Mouse (Mus musculus): ENCODE measurements around the gene C1ql4. TPM values are rescaled to one million over a fixed set of nuclear protein-coding genes. Genes with fewer than 3 reads are reported as not detected.
A peak's percentile ranks its signal among the peaks of the same experiment; 100 is the strongest.

The C1ql4 gene
- total and polyA plus RNA-seq, 2 experiments from 2014 or later: 9.2 to 17.7 TPM

GRCm38 (mm10) chr15:99074019-99074599, 13.5 kb downstream of the C1ql4 start, which contains the start of gene Troap:
Gene Troap, plus strand, starts transcription at chr15:99074575.
- Histone ChIP-seq H3K4me3 (ENCODE audit: low read depth, low read length) (peak within 1 kb of the TSS; percentile 42), H3K9me3 (ENCODE audit: low read length) (no peaks in the 10 kb centered on the region), H3K9ac (replicated peaks; ENCODE audit: low read length, poor library complexity, severe bottlenecking) (peak within 1 kb of the TSS; percentile 77), H3K4me2 (ENCODE audit: low read depth, low read length, poor library complexity, severe bottlenecking) (peak within 1 kb of the TSS; percentile 90), H3K27me3 (ENCODE audit: insufficient read depth, low read length) (no peaks in the 10 kb centered on the region), H3K36me3 (ENCODE audit: insufficient read depth, low read length) (no peaks in the 10 kb centered on the region), H3K27ac (ENCODE audit: low read depth, low read length) (peak within 1 kb of the TSS; percentile 97), H3K4me1 (ENCODE audit: insufficient read depth, low read length) (no peaks in the 10 kb centered on the region)
- ATAC-seq (ENCODE audit: low FRiP score) (peak; percentile 55; the same call in 1 of the 2 replicates), DNase-seq (ENCODE audit: low spot score) (no peak)
- peak; percentile 17; the same call in 1 of the 2 replicates for TF ChIP-seq CTCF (IDR thresholded peaks at IDR 0.05)
- WGBS: 24% methylated on average over 9 of the region's 9 CpGs

GRCm38 (mm10) chr15:99071988-99072387, 15.6 kb downstream of the C1ql4 start:
- Histone ChIP-seq H3K9me3 (ENCODE audit: low read length) (no peaks in the 10 kb centered on the region), H3K4me3 (ENCODE audit: low read depth, low read length) (no peak overlapping the region), H3K36me3 (ENCODE audit: insufficient read depth, low read length) (no peaks in the 10 kb centered on the region), H3K27me3 (ENCODE audit: insufficient read depth, low read length) (no peaks in the 10 kb centered on the region), H3K4me2 (ENCODE audit: low read depth, low read length, poor library complexity, severe bottlenecking) (no peak overlapping the region), H3K4me1 (ENCODE audit: insufficient read depth, low read length) (no peaks in the 10 kb centered on the region), H3K9ac (replicated peaks; ENCODE audit: low read length, poor library complexity, severe bottlenecking) (no peak overlapping the region), H3K27ac (ENCODE audit: low read depth, low read length) (no peak overlapping the region)
- 81% methylated on average over 1 of the region's 1 CpGs for WGBS
- peak; percentile 29; the same call in 1 of the 2 replicates for TF ChIP-seq CTCF (IDR thresholded peaks at IDR 0.05)
- DNase-seq (ENCODE audit: low spot score) (no peak), ATAC-seq (ENCODE audit: low FRiP score) (no peak)

GRCm38 (mm10) chr15:99065557-99066165, 22.0 kb downstream of the C1ql4 start:
- H3K36me3 ChIP-seq (ENCODE audit: insufficient read depth, low read length): no peaks in the 10 kb centered on the region
- H3K27ac ChIP-seq (ENCODE audit: low read depth, low read length): no peak overlapping the region
- ATAC-seq (ENCODE audit: low FRiP score): no peak
- H3K4me1 ChIP-seq (ENCODE audit: insufficient read depth, low read length): no peaks in the 10 kb centered on the region
- TF ChIP-seq CTCF (IDR thresholded peaks at IDR 0.05): no peak
- H3K27me3 ChIP-seq (ENCODE audit: insufficient read depth, low read length): no peaks in the 10 kb centered on the region
- H3K4me2 ChIP-seq (ENCODE audit: low read depth, low read length, poor library complexity, severe bottlenecking): no peak overlapping the region
- H3K9ac ChIP-seq (replicated peaks; ENCODE audit: low read length, poor library complexity, severe bottlenecking): no peak overlapping the region
- no peaks in the 10 kb centered on the region for H3K9me3 ChIP-seq (ENCODE audit: low read length)
- DNase-seq (ENCODE audit: low spot score): no peak
- WGBS: 81% methylated on average over 12 of the region's 12 CpGs
- H3K4me3 ChIP-seq (ENCODE audit: low read depth, low read length): no peak overlapping the region

GRCm38 (mm10) chr15:99056332-99056731, 31.3 kb downstream of the C1ql4 start:
- 7% methylated on average over 14 of the region's 14 CpGs for WGBS
- no peak overlapping the region for H3K9ac ChIP-seq (replicated peaks; ENCODE audit: low read length, poor library complexity, severe bottlenecking)
- TF ChIP-seq CTCF (IDR thresholded peaks at IDR 0.05): peak; percentile 72
- no peaks in the 10 kb centered on the region for H3K9me3 ChIP-seq (ENCODE audit: low read length)
- 0 out of 2 replicates have a peak, but pooled peaks cover 4% of the 10 kb centered on the region for H3K4me1 ChIP-seq (ENCODE audit: insufficient read depth, low read length)
- H3K4me2 ChIP-seq (ENCODE audit: low read depth, low read length, poor library complexity, severe bottlenecking): no peak overlapping the region
- H3K36me3 ChIP-seq (ENCODE audit: insufficient read depth, low read length): no peaks in the 10 kb centered on the region
- no peak for DNase-seq (ENCODE audit: low spot score)
- no peak for ATAC-seq (ENCODE audit: low FRiP score)
- H3K4me3 ChIP-seq (ENCODE audit: low read depth, low read length): peak overlapping the region; percentile 14; the same call in 1 of the 2 replicates
- H3K27ac ChIP-seq (ENCODE audit: low read depth, low read length): no peak overlapping the region
- peaks cover 56% of the 10 kb centered on the region for H3K27me3 ChIP-seq (ENCODE audit: insufficient read depth, low read length)

- H3K36me3 ChIP-seq (ENCODE audit: insufficient read depth, low read length): no peaks in the 10 kb centered on the region
- 0 out of 2 replicates have a peak, but pooled peaks cover 4% of the 10 kb centered on the region for H3K4me1 ChIP-seq (ENCODE audit: insufficient read depth, low read length)
- no peaks in the 10 kb centered on the region for H3K9me3 ChIP-seq (ENCODE audit: low read length)
- H3K9ac ChIP-seq (replicated peaks; ENCODE audit: low read length, poor library complexity, severe bottlenecking): no peak overlapping the region
- H3K4me2 ChIP-seq (ENCODE audit: low read depth, low read length, poor library complexity, severe bottlenecking): peak overlapping the region; percentile 64
- no peak for TF ChIP-seq CTCF (IDR thresholded peaks at IDR 0.05)
- no peak overlapping the region for H3K27ac ChIP-seq (ENCODE audit: low read depth, low read length)
- ATAC-seq (ENCODE audit: low FRiP score): no peak
- peaks cover 56% of the 10 kb centered on the region for H3K27me3 ChIP-seq (ENCODE audit: insufficient read depth, low read length)
- WGBS: under 1% methylated on average over 37 of the region's 37 CpGs
- H3K4me3 ChIP-seq (ENCODE audit: low read depth, low read length): peak overlapping the region; percentile 36
- DNase-seq (ENCODE audit: low spot score): peak; percentile 19
These were observed 32.1 kb downstream of the C1ql4 start for GRCm38 (mm10) chr15:99055511-99055961.

GRCm38 (mm10) chr15:99055040-99055439, 32.6 kb downstream of the C1ql4 start, which contains the start of gene Prph:
Gene Prph, plus strand, starts transcription at chr15:99055174.
- Histone ChIP-seq H3K4me2 (ENCODE audit: low read depth, low read length, poor library complexity, severe bottlenecking) (peak within 1 kb of the TSS; percentile 64), H3K9ac (replicated peaks; ENCODE audit: low read length, poor library complexity, severe bottlenecking) (no peak within 1 kb of the TSS), H3K27ac (ENCODE audit: low read depth, low read length) (no peak within 1 kb of the TSS), H3K4me3 (ENCODE audit: low read depth, low read length) (peak within 1 kb of the TSS; percentile 36), H3K36me3 (ENCODE audit: insufficient read depth, low read length) (no peaks in the 10 kb centered on the region), H3K4me1 (ENCODE audit: insufficient read depth, low read length) (0 out of 2 replicates have a peak, but pooled peaks cover 4% of the 10 kb centered on the region), H3K9me3 (ENCODE audit: low read length) (no peaks in the 10 kb centered on the region), H3K27me3 (ENCODE audit: insufficient read depth, low read length) (peaks cover 56% of the 10 kb centered on the region)
- ATAC-seq (ENCODE audit: low FRiP score): no peak
- WGBS: 1% methylated on average over 29 of the region's 30 CpGs
- no peak for DNase-seq (ENCODE audit: low spot score)
- TF ChIP-seq CTCF (IDR thresholded peaks at IDR 0.05): no peak

Measured in midbrain, postnatal 0 days (tissue).